Mouse (Mus musculus): ENCODE data around the gene Piwil4.
"Not testable (repeated sequence)": the region's sequence is repeated elsewhere in the genome, so short reads cannot be mapped to it uniquely, and the experiment has no call there.

Piwil4 gene

DNA sequence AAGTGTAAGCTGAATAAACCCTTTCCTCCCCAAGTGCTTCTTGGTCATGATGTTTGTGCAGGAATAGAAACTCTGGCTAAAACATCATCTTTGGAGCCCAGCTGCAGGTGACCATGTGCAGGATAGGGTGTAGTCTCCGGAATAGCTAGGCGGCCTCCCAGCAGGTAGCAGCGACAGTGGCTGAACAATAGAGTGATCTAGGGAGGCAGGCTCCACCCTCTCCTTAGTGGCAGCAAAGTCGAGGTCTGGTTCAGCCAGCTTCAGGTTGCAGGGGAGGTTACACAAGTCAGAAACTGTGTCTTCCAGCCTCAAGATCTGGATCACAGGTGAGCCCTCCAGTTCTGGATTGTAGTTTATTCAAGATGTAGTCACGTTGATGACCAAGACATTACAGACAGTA is 68.6 kb downstream of the Piwil4 start:
- DNase-seq (ENCODE audit: low spot score in 2 of 2), result not testable (repeated sequence)

DNA sequence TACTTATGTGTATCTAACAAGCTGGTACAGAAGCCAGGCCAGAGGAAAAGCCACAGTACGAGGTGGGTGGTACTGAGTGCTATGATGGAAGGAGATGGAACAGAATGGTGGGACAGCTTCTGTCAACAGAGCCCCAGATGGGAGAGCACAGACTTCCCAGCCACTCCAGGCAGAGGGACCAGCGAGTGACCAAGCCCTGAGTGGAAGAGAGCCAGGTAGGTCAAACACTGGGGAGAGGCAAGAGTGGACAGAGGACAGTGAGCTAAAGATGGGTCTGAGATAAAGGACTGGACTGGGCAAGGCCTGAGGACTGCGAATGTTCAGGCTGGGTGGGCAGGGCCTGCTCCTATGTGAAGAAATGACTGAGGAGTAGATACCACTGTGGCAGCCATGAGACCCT is 72.2 kb downstream of the Piwil4 start:
- no peak for DNase-seq (ENCODE audit: low spot score in 2 of 2)

GRCm38 (mm10) chr9:14666071-14666470 is 74.5 kb downstream of the Piwil4 start:
- DNase-seq (ENCODE audit: low spot score in 2 of 2), result no peak

DNA sequence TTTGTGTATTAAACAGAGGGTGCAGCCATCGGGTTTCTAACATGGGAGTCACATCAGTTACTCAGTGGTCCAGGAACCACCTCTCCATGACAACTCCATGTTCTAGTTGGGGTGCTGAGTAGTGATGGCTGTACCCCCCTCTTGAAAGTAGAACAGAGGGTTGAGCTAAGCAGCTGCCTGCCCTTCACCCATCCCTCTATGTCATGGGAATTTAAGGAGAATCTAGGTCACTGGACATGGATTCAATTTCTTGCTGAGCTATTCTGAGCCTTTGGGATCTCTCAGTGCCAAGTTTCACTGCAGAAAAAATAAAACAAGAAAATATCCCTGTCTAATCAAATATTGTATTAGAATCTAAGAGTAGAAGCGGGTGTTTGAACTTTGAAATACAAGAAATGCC is 76.9 kb downstream of the Piwil4 start:
- DNase-seq (ENCODE audit: low spot score in 2 of 2), result no peak

DNA sequence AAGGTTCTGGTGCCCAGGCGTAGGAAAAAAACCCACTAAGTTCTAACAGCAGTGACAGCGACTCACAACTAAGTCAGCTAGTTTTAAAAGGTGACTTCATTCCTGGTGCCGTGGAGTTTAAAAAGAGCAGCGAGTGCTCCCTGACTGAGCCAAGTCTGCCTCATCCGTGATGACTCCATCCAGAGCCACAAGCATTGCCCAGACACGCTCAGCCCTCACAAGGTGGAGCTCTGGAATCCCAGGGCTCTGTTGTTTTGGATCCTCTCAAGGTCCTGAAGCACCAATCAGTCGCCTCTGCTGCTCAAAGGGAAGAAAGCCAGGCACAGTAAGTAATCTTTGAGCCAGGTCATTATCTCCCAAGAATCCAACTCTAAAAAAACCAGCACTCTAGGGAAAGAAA is 77.7 kb downstream of the Piwil4 start:
- no peak for DNase-seq (ENCODE audit: low spot score in 2 of 2)

DNA sequence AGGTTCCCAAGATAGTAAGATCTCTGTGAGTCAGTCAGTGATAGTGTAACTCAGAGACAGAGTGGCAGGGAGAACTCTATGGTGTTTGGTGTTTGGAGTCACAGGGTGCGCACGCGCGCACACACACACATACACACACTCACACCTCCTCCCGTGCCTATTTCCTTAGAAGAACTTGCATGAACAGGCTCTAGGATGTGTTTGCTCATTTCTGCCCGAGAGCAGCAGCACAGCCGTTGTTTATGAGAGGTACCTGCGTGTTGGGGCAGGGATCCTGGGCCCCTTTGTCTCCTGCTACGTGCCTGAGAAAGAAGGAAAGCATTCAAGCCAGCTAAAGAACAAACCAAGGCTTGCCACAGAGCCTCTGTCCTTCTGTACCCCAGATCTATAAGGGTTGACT is 78.4 kb downstream of the Piwil4 start:
- no peak for DNase-seq (ENCODE audit: low spot score in 2 of 2)

GRCm38 (mm10) chr9:14657926-14658325 is 82.6 kb downstream of the Piwil4 start:
- no peak for DNase-seq (ENCODE audit: low spot score in 2 of 2)

- DNase-seq (ENCODE audit: low spot score in 2 of 2), result no peak
Measured at GRCm38 (mm10) chr9:14654010-14654409, 86.5 kb downstream of the Piwil4 start.

DNA sequence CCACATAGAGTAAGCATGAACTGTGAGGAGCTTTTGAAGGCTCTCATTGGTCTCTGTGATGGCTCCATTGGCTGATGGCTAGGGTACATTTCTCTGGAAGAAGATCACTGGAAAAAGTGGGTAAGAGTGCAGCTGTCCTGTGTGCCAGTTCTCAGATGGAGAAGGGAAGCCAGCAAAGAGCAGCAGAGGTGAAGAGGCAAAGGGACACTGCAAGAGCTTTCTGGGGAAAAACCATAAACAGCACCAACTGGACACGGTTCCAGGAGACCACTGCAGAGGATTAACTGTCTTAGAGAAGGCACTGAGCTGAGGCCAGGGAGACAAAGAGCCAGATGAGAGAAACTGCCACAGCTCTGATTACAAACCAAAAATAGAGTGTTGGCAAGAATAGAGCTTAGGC is 87.8 kb downstream of the Piwil4 start:
- no peak for DNase-seq (ENCODE audit: low spot score in 2 of 2)

- no peak for DNase-seq (ENCODE audit: low spot score in 2 of 2)
Measured at GRCm38 (mm10) chr9:14647849-14648248, 92.7 kb downstream of the Piwil4 start.

DNA sequence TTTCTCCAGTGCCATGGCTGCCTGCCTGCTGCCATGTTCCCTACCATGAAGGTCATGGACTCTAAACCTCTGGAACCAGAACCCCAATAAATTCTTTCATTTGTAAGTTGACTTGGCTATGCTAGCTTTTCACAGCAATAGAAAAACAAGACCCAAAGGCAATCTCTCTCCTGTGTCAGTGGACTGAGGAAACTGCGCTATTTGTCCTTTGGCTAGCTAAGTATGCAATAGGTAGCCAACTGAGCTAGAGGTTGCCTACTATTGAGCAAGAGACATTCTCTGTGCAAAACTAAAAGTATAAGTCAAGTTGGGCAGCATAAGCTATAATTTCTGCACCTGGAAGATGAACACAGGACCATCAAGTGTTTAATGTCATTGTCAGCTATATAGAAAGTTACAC is 93.9 kb downstream of the Piwil4 start:
- DNase-seq (ENCODE audit: low spot score in 2 of 2), result no peak
